Mouse (Mus musculus) adrenal gland, postnatal 0 days (tissue): ENCODE results near the gene Ube2t. TPM values are rescaled to one million over a fixed set of nuclear protein-coding genes. Genes with fewer than 3 reads are reported as not detected.

ENCODE experiments used
- polyA plus RNA-seq: library from polyadenylated mRNA; unstranded; fragments of >200 nt; fragmentation: Nextera tagmentation; extraction: Ambion mirVana; gene quantifications from 2 replicates; pipeline ENCODE4 v1.2.1, GENCODE M21; 2015

Gene Ube2t
- polyA plus RNA-seq, result 22.9 and 27.6 TPM in 2 replicates

DNA sequence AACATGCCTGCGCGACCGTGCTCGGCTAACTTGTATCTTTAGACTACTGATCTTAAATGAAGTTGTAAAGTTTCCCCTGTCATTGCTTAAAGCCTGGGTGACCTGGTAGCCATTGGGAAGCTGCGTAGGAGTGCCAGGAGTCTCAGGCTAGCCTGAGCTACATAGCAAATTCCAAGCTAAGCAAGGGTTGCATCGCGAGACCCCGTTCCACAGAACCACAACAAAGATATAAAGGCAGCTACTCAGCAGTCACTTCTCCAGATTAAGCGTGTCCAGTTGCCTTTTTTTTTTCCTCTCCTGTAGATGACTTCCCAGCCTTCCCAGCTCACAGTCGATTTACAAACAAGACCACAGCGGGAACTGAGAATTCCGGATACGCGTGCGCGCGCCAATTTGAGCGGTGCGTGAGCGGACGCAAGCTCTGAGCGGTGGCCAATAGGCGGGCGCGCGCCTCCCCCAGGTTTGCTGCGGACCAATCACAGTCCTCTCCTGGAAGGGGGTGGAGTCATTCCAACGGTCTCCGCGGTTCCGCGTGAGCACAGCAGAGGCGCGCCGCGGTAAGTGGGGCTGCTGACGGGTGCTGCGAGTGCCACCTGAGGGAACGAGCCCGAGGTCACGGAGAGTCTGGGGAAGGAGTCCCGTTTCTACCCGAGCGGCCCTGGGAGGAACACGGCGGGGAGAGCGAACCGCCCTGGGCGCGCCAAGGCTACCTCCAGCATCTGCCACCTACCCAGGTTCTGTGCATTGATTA lies at the start of gene Ube2t:
Gene Ube2t, plus strand, starts transcription at position 513 of the 751 bp plus-strand sequence.

DNA sequence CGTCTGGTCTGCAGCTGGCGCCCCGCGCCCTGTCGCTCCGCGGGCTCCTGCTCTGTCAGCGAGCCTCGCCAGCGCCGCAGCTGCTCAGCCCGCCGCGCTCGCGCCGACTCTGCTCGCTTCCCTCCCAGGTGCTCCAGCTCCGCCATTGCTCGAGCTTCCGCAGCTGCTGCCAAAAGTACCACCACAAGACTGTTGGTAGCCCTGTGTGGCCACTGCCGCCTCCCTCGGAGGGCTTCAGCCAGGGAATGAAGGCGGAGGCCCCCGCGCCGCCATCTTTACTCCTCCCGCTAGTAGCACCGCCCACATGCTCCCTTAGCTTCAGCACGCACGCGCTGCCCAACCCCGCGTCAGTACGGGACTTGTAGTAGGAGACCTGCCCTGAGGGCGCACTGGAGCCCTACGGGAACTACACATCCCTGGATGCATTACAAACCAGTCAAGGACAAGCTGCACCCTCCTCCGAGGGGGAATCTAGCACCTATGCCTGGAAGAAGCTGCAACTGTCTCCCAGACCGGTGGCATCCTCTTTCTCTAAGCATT lies 6.7 kb upstream of the Ube2t start, which contains the start of gene Ppp1r12b:
Gene Ppp1r12b, minus strand, starts transcription at position 306 of the 540 bp plus-strand sequence.

Other genes starting within 250 kb of the Ube2t start
- gene Ppp1r12b, start 6.6 kb upstream of the Ube2t start, polyA plus RNA-seq, result 4.2 and 5.9 TPM in 2 replicates
- 0.37 and 0.38 TPM in 2 replicates for gene Lgr6, start 142.7 kb downstream of the Ube2t start, polyA plus RNA-seq
- gene Ptpn7, start 170.1 kb downstream of the Ube2t start, polyA plus RNA-seq, result 0.71 and 1.9 TPM in 2 replicates
- 66.8 and 98.3 TPM in 2 replicates for gene Arl8a, start 184.3 kb downstream of the Ube2t start, polyA plus RNA-seq
- 0.91 and 1.8 TPM in 2 replicates for gene Gpr37l1, start 205.1 kb downstream of the Ube2t start, polyA plus RNA-seq